Mouse (Mus musculus): ENCODE results near the gene BC016579. TPM values are rescaled to one million over a fixed set of nuclear protein-coding genes. Genes with fewer than 3 reads are reported as not detected.

The BC016579 gene
- polyA plus RNA-seq, 1 experiment from 2014 or later: 0.11 TPM

DNA sequence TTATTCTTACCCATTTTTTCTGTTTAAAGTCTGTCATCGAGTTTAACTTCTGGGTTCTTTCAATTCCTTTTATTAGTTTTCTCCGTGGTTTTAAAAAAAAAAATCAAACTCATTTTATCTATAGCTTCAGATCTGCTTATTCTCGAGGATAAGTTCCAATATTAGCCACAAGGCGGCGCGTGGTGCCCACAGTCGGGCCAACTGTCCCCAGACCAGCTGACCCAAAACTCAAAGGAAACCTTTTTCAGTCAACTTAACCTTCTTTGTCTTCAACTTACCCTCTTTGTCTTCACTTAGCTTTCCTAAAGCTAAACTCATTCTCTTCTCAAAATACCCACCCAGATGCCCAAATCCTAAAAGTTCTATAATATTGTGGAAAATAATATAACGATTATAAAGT, 30.9 kb upstream of the BC016579 start:
- ATAC-seq (replicated peaks; ENCODE audit: extremely low read depth, insufficient read depth, low FRiP score): no peak
- H3K4me3 ChIP-seq (ENCODE audit: low read length): no peak overlapping the region
- no peaks in the 10 kb centered on the region for H3K27me3 ChIP-seq (ENCODE audit: control insufficient read depth, insufficient read depth, low read length)
- H3K9me3 ChIP-seq (replicated peaks; ENCODE audit: control insufficient read depth, low read length): no peaks in the 10 kb centered on the region
- no peaks in the 10 kb centered on the region for H3K36me3 ChIP-seq (ENCODE audit: control insufficient read depth, insufficient read depth)
- no peak overlapping the region for H3K9ac ChIP-seq (ENCODE audit: low read length)
- no peaks in the 10 kb centered on the region for H3K4me1 ChIP-seq (ENCODE audit: control insufficient read depth, insufficient read depth, low read length)
- no peak overlapping the region for H3K27ac ChIP-seq (ENCODE audit: low read length)
- no peak overlapping the region for H3K4me2 ChIP-seq (ENCODE audit: low read depth, low read length)
- WGBS: 12% methylated on average over 8 of the region's 8 CpGs

DNA sequence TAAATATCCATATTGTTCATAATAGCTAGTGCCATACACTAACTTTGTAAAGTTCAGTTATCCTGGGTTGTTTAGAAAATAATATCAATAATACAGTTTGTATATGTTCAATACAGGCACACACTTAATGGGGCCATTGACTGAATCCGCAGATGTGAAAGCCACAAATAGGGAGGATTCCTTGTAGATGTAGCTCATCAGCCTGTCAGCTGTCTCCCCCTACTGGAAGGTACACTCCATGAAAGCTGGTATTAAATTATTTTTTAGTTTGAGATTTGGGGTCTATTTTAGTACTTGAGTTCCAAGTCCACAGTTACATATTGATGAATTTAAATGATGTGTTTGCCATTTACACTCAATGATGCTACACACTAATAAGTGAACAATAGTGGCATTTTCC, 22.6 kb upstream of the BC016579 start:
- 13% methylated on average over 1 of the region's 1 CpGs for WGBS
- no peak overlapping the region for H3K4me3 ChIP-seq (ENCODE audit: low read length)

DNA sequence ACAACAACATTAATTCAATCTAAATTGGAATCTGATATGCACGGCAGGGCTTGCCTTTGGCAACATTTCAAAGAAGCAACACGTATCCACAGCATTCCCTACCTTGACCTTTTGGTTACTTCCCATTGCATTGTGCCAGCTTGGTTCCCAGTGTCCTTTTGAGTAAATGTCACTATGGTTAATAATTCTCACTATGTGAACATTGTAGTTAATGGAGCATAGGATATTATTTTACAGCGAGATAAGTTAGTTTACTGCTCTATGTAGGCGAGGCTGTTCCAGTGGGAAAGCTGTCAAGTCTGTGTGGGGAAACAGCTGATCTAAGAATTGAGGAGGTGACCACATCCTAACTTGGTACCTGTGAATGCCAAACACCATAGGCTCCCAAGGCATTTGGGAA, 16.1 kb upstream of the BC016579 start:
- Histone ChIP-seq H3K36me3 (ENCODE audit: control insufficient read depth, insufficient read depth) (no peaks in the 10 kb centered on the region), H3K4me1 (ENCODE audit: control insufficient read depth, insufficient read depth, low read length) (no peaks in the 10 kb centered on the region)
- 71% methylated on average over 4 of the region's 4 CpGs for WGBS

More for the DNA sequence above, 22.6 kb upstream of the BC016579 start:
- Histone ChIP-seq H3K27ac (ENCODE audit: low read length) (no peak overlapping the region), H3K9me3 (replicated peaks; ENCODE audit: control insufficient read depth, low read length) (no peaks in the 10 kb centered on the region), H3K4me2 (ENCODE audit: low read depth, low read length) (no peak overlapping the region), H3K9ac (ENCODE audit: low read length) (no peak overlapping the region), H3K36me3 (ENCODE audit: control insufficient read depth, insufficient read depth) (no peaks in the 10 kb centered on the region), H3K27me3 (ENCODE audit: control insufficient read depth, insufficient read depth, low read length) (no peaks in the 10 kb centered on the region), H3K4me1 (ENCODE audit: control insufficient read depth, insufficient read depth, low read length) (no peaks in the 10 kb centered on the region)
- no peak for ATAC-seq (replicated peaks; ENCODE audit: extremely low read depth, insufficient read depth, low FRiP score)

DNA sequence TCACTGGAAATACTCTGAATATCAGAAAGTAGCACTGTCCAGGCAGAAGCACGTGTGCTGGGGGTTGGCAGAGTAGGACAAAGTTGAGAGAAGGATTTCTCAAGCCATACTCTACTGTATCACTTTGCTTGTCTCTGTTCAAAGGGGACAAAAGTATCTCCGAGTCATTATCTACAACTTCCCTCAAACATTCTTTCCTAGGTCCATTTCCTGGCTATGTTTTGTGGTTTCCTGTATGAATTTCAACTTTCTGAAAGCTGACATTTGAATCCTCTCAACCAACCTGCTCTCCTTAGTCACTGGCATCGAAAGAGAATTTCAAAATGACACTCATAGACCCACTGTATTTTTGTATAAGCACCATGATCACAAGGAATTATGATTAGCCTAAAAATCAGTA, 14.3 kb upstream of the BC016579 start:
- H3K27ac ChIP-seq (ENCODE audit: low read length): no peak overlapping the region
- H3K27me3 ChIP-seq (ENCODE audit: control insufficient read depth, insufficient read depth, low read length): no peaks in the 10 kb centered on the region
- no peak overlapping the region for H3K4me3 ChIP-seq (ENCODE audit: low read length)
- H3K4me2 ChIP-seq (ENCODE audit: low read depth, low read length): no peak overlapping the region
- no peak overlapping the region for H3K9ac ChIP-seq (ENCODE audit: low read length)
- 39% methylated on average over 3 of the region's 3 CpGs for WGBS
- no peaks in the 10 kb centered on the region for H3K36me3 ChIP-seq (ENCODE audit: control insufficient read depth, insufficient read depth)
- no peak for ATAC-seq (replicated peaks; ENCODE audit: extremely low read depth, insufficient read depth, low FRiP score)
- no peaks in the 10 kb centered on the region for H3K9me3 ChIP-seq (replicated peaks; ENCODE audit: control insufficient read depth, low read length)
- H3K4me1 ChIP-seq (ENCODE audit: control insufficient read depth, insufficient read depth, low read length): no peaks in the 10 kb centered on the region

More for the DNA sequence above, 16.1 kb upstream of the BC016579 start:
- ATAC-seq (replicated peaks; ENCODE audit: extremely low read depth, insufficient read depth, low FRiP score): no peak
- Histone ChIP-seq H3K4me2 (ENCODE audit: low read depth, low read length) (no peak overlapping the region), H3K9ac (ENCODE audit: low read length) (no peak overlapping the region), H3K27ac (ENCODE audit: low read length) (no peak overlapping the region), H3K4me3 (ENCODE audit: low read length) (no peak overlapping the region), H3K27me3 (ENCODE audit: control insufficient read depth, insufficient read depth, low read length) (no peaks in the 10 kb centered on the region), H3K9me3 (replicated peaks; ENCODE audit: control insufficient read depth, low read length) (no peaks in the 10 kb centered on the region)

DNA sequence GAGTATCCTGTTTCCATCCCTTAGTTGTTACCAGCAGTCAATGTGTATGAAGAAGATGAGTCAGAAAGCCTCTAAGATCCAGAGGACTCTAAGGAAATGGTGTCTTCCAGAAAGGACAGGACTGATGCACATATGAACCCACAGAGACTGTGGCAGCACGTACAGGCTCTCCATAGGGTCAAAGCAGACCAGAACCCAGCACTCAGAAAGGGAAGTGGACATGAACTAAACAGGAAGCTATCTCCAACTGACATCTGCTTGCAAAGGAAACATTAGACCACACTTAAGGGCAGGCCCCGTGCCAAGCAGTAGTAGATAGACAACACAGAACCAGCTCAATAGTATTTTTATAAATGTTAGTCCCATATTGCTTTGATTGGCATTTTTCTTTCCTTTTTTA, 12.3 kb upstream of the BC016579 start:
- Histone ChIP-seq H3K4me1 (ENCODE audit: control insufficient read depth, insufficient read depth, low read length) (no peaks in the 10 kb centered on the region), H3K4me2 (ENCODE audit: low read depth, low read length) (no peak overlapping the region), H3K4me3 (ENCODE audit: low read length) (no peak overlapping the region), H3K9me3 (replicated peaks; ENCODE audit: control insufficient read depth, low read length) (no peaks in the 10 kb centered on the region), H3K27me3 (ENCODE audit: control insufficient read depth, insufficient read depth, low read length) (no peaks in the 10 kb centered on the region), H3K9ac (ENCODE audit: low read length) (no peak overlapping the region), H3K27ac (ENCODE audit: low read length) (no peak overlapping the region), H3K36me3 (ENCODE audit: control insufficient read depth, insufficient read depth) (no peaks in the 10 kb centered on the region)
- 37% methylated on average over 2 of the region's 2 CpGs for WGBS
- ATAC-seq (replicated peaks; ENCODE audit: extremely low read depth, insufficient read depth, low FRiP score): no peak

DNA sequence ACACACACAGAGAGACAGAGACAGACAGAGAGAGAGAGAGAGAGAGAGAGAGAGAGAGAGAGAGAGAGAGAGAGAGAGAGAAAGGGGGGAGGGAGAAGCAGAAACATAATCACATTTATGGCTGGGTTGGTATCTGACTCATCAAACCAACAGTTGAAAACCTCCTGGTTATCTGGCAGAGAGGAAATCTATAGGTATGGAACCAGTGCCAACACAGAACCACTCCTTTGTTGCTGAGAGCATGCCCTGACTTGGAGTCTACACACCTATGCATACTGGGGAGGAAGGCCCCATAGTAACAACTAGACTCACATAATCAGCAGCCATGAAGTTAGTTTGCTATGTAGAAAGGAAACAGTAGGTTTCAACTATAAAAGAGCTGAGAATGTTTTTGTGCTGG, 8.5 kb upstream of the BC016579 start:
- no peaks in the 10 kb centered on the region for H3K4me1 ChIP-seq (ENCODE audit: control insufficient read depth, insufficient read depth, low read length)
- no peaks in the 10 kb centered on the region; the same call in 1 of the 2 replicates for H3K9me3 ChIP-seq (replicated peaks; ENCODE audit: control insufficient read depth, low read length)
- no peak overlapping the region for H3K4me2 ChIP-seq (ENCODE audit: low read depth, low read length)
- H3K4me3 ChIP-seq (ENCODE audit: low read length): no peak overlapping the region
- no peaks in the 10 kb centered on the region for H3K27me3 ChIP-seq (ENCODE audit: control insufficient read depth, insufficient read depth, low read length)
- no peak overlapping the region for H3K27ac ChIP-seq (ENCODE audit: low read length)
- no peaks in the 10 kb centered on the region for H3K36me3 ChIP-seq (ENCODE audit: control insufficient read depth, insufficient read depth)
- H3K9ac ChIP-seq (ENCODE audit: low read length): no peak overlapping the region
- ATAC-seq (replicated peaks; ENCODE audit: extremely low read depth, insufficient read depth, low FRiP score): no peak

DNA sequence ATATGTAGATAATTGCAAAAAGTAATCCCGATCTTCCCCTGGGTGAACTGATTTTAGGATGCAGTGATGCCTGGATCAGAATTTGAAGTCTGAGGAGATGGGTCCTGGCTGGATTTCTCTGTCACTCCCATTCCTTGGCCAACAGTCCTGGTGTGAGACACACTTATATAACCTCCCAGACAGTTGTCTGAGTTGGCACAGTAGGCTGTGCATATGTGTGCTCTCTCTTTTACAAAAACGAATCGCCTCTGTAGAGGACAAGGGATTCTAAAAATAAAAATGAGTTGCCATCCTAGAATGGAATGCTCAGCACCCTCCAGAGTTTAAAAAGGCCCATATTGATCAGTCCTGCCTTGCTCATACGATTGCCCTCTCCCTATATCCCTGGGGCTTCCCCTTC, 5.7 kb upstream of the BC016579 start:
- Histone ChIP-seq H3K36me3 (ENCODE audit: control insufficient read depth, insufficient read depth) (no peaks in the 10 kb centered on the region), H3K27ac (ENCODE audit: low read length) (no peak overlapping the region), H3K4me2 (ENCODE audit: low read depth, low read length) (no peak overlapping the region), H3K9me3 (replicated peaks; ENCODE audit: control insufficient read depth, low read length) (no peaks in the 10 kb centered on the region; the same call in 1 of the 2 replicates), H3K27me3 (ENCODE audit: control insufficient read depth, insufficient read depth, low read length) (no peaks in the 10 kb centered on the region; the same call in 1 of the 2 replicates), H3K4me1 (ENCODE audit: control insufficient read depth, insufficient read depth, low read length) (no peaks in the 10 kb centered on the region), H3K9ac (ENCODE audit: low read length) (no peak overlapping the region), H3K4me3 (ENCODE audit: low read length) (no peak overlapping the region)
- WGBS: 60% methylated on average over 4 of the region's 4 CpGs
- ATAC-seq (replicated peaks; ENCODE audit: extremely low read depth, insufficient read depth, low FRiP score): no peak

DNA sequence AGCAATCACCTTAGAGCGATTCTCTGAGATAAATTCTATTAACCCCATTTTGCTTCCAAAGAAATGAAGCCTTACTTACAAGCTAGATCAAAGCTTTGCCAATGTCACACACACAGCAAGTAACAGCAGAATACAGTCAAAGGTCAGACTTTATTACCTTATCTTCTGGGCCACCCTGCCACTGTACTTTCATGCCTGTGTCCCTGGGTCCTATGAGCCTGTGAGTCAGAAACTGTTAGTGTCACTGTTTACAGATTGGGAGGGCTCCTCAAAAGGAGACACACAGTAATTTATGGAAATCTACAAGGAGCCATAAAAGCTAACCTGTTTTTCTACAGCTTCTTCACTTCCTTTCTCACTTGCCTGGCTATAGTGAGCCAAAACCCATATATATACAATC, 4.4 kb upstream of the BC016579 start:
- H3K9me3 ChIP-seq (replicated peaks; ENCODE audit: control insufficient read depth, low read length): no peaks in the 10 kb centered on the region; the same call in 1 of the 2 replicates
- H3K36me3 ChIP-seq (ENCODE audit: control insufficient read depth, insufficient read depth): no peaks in the 10 kb centered on the region
- no peak overlapping the region for H3K4me3 ChIP-seq (ENCODE audit: low read length)
- peaks cover 7% of the 10 kb centered on the region; the same call in 1 of the 2 replicates for H3K4me1 ChIP-seq (ENCODE audit: control insufficient read depth, insufficient read depth, low read length)
- no peaks in the 10 kb centered on the region; the same call in 1 of the 2 replicates for H3K27me3 ChIP-seq (ENCODE audit: control insufficient read depth, insufficient read depth, low read length)
- no peak overlapping the region for H3K27ac ChIP-seq (ENCODE audit: low read length)
- no peak overlapping the region for H3K4me2 ChIP-seq (ENCODE audit: low read depth, low read length)
- 83% methylated on average over 1 of the region's 1 CpGs for WGBS
- no peak for ATAC-seq (replicated peaks; ENCODE audit: extremely low read depth, insufficient read depth, low FRiP score)
- no peak overlapping the region for H3K9ac ChIP-seq (ENCODE audit: low read length)

DNA sequence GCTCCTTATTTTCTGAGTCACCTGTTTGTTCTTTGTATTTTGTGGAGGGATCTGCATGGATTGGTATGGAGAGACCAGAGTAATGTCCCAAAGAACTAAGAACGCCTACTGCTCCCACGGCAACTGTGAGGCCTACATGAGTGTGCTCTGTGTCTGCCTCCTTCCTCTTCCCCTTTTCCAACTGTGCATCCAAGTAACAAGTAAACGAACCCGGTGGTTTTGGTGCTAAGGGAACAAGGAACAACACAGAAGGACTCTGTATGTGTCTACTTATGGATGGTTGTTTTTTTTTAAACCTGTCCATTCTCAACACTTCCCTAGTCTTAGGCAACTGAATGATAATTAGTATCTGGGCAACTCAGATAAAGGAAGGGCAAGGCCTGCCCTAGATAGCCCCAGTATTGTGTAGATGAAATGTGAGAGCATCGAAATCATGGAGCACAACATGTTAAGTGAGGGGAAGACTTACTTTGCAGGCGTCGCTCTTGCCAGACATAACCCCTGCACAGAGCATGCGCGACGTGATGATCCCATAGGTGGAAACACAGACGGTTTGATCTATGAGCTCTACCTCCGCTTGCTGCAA, 3.8 kb upstream of the BC016579 start:
- H3K4me1 ChIP-seq (ENCODE audit: control insufficient read depth, insufficient read depth, low read length): peaks cover 11% of the 10 kb centered on the region; the same call in 1 of the 2 replicates
- no peaks in the 10 kb centered on the region; the same call in 1 of the 2 replicates for H3K27me3 ChIP-seq (ENCODE audit: control insufficient read depth, insufficient read depth, low read length)
- no peak for ATAC-seq (replicated peaks; ENCODE audit: extremely low read depth, insufficient read depth, low FRiP score)
- no peaks in the 10 kb centered on the region; the same call in 1 of the 2 replicates for H3K9me3 ChIP-seq (replicated peaks; ENCODE audit: control insufficient read depth, low read length)
- H3K9ac ChIP-seq (ENCODE audit: low read length): no peak overlapping the region
- no peak overlapping the region for H3K4me3 ChIP-seq (ENCODE audit: low read length)
- H3K36me3 ChIP-seq (ENCODE audit: control insufficient read depth, insufficient read depth): no peaks in the 10 kb centered on the region
- H3K27ac ChIP-seq (ENCODE audit: low read length): no peak overlapping the region
- H3K4me2 ChIP-seq (ENCODE audit: low read depth, low read length): no peak overlapping the region
- 84% methylated on average over 12 of the region's 12 CpGs for WGBS

Data from heart, embryonic 16.5 days (tissue).